Mouse (Mus musculus): ENCODE results near the gene Hmg20a. TPM values are rescaled to one million over a fixed set of nuclear protein-coding genes. Genes with fewer than 3 reads are reported as not detected.
"Not testable (repeated sequence)": the region's sequence is repeated elsewhere in the genome, so short reads cannot be mapped to it uniquely, and the experiment has no call there.

Gene Hmg20a
- total RNA-seq, 2 experiments from 2014 or later, result 11.8 to 13.1 TPM

GRCm38 (mm10) chr9:56435821-56436526 lies 17.6 kb downstream of the Hmg20a start:
- intact Hi-C loops (cut with DNase I), result no loop called here
- no peak for DNase-seq

GRCm38 (mm10) chr9:56437300-56437892 lies 19.0 kb downstream of the Hmg20a start:
- intact Hi-C loops (cut with DNase I); DNase-seq: not testable (repeated sequence)

- intact Hi-C loops (cut with DNase I), result no loop called here
- DNase-seq, result no peak
These were observed 21.3 kb downstream of the Hmg20a start for GRCm38 (mm10) chr9:56439699-56440098.

- intact Hi-C loops (cut with DNase I), result no loop called here
These were observed 33.2 kb downstream of the Hmg20a start for GRCm38 (mm10) chr9:56451570-56451969.

GRCm38 (mm10) chr9:56453038-56453815 lies 34.8 kb downstream of the Hmg20a start:
- intact Hi-C loops (cut with DNase I), result no loop called here
- no peak for DNase-seq

More at GRCm38 (mm10) chr9:56451570-56451969, 33.2 kb downstream of the Hmg20a start:
- no peak for DNase-seq

- DNase-seq, result no peak
- intact Hi-C loops (cut with DNase I), result no loop called here
These were observed 38.0 kb downstream of the Hmg20a start for GRCm38 (mm10) chr9:56456426-56456825.

- intact Hi-C loops (cut with DNase I), result loop anchor here (5.0 kb wide), 1 partner anchor 44 kb away; the partner anchor contains the start of genes Hmg20a and Peak1
These were observed 42.6 kb downstream of the Hmg20a start for GRCm38 (mm10) chr9:56460987-56461386.

GRCm38 (mm10) chr9:56462606-56463005 lies 44.2 kb downstream of the Hmg20a start:
- no peak for DNase-seq
- intact Hi-C loops (cut with DNase I), result loop anchor here (5.0 kb wide), 1 partner anchor 45 kb away; the partner anchor contains the start of genes Hmg20a and Peak1

More at GRCm38 (mm10) chr9:56460987-56461386, 42.6 kb downstream of the Hmg20a start:
- no peak for DNase-seq

GRCm38 (mm10) chr9:56463046-56463445 lies 44.6 kb downstream of the Hmg20a start:
- intact Hi-C loops (cut with DNase I), result loop anchor here (5.0 kb wide), 1 partner anchor 46 kb away; the partner anchor contains the start of genes Hmg20a and Peak1
- DNase-seq, result no peak

GRCm38 (mm10) chr9:56463686-56464515 lies 45.5 kb downstream of the Hmg20a start:
- no peak for DNase-seq
- intact Hi-C loops (cut with DNase I), result loop anchor here (5.0 kb wide), 1 partner anchor 47 kb away; the partner anchor contains the start of genes Hmg20a and Peak1

GRCm38 (mm10) chr9:56464863-56465654 lies 46.6 kb downstream of the Hmg20a start:
- intact Hi-C loops (cut with DNase I), result loop anchor here (5.0 kb wide), 2 partner anchors 37 to 48 kb away; partner anchors contain the start of genes Hmg20a and Peak1
- no peak for DNase-seq

GRCm38 (mm10) chr9:56466251-56466650 lies 47.8 kb downstream of the Hmg20a start:
- intact Hi-C loops (cut with DNase I), result loop anchor here (5.0 kb wide), 1 partner anchor 36 kb away; no protein-coding TSS in a partner anchor
- no peak for DNase-seq

GRCm38 (mm10) chr9:56469656-56470055 lies 51.2 kb downstream of the Hmg20a start:
- no peak for DNase-seq
- intact Hi-C loops (cut with DNase I), result loop anchor here (5.0 kb wide), 1 partner anchor 33 kb away; no protein-coding TSS in a partner anchor

- intact Hi-C loops (cut with DNase I), result no loop called here
- no peak for DNase-seq
These were observed 51.9 kb downstream of the Hmg20a start for GRCm38 (mm10) chr9:56470291-56470690.

- intact Hi-C loops (cut with DNase I), result no loop called here
- no peak for DNase-seq
These were observed 60.7 kb downstream of the Hmg20a start for GRCm38 (mm10) chr9:56478975-56479647.

GRCm38 (mm10) chr9:56482623-56483022 lies 64.2 kb downstream of the Hmg20a start:
- intact Hi-C loops (cut with DNase I), result no loop called here
- no peak for DNase-seq

- intact Hi-C loops (cut with DNase I), result no loop called here
- DNase-seq, result no peak
These were observed 67.0 kb downstream of the Hmg20a start for GRCm38 (mm10) chr9:56485423-56485822.

- intact Hi-C loops (cut with DNase I), result no loop called here
- no peak for DNase-seq
These were observed 67.7 kb downstream of the Hmg20a start for GRCm38 (mm10) chr9:56486158-56486557.

Measured in gastrocnemius, postnatal 36 days (tissue).